Mouse (Mus musculus) cerebellum, adult 2 months (tissue): ENCODE results near the gene Gm11037. TPM values are rescaled to one million over a fixed set of nuclear protein-coding genes. Genes with fewer than 3 reads are reported as not detected.

ENCODE experiments used
- DNase-seq, 2 experiments: peaks; one replicate each; pipeline ENCODE4 v3.0.0; 2021
- H3K27ac ChIP-seq: fragments of 200-500 bp; 2 replicates; pipeline ENCODE4 v1.5.1; 2012; ENCODE audit warnings: low read length, control low read depth, inconsistent platforms; ENCODE audit not compliant: insufficient read depth
- H3K27me3 ChIP-seq: fragments of 200-500 bp; 2 replicates; pipeline ENCODE4 v1.6.1; 2012; ENCODE audit warnings: inconsistent platforms, mild to moderate bottlenecking, low read length, moderate library complexity; ENCODE audit not compliant: control insufficient read depth, insufficient read depth
- H3K4me1 ChIP-seq: fragments of 200-500 bp; 2 replicates; pipeline ENCODE4 v1.6.1; 2011; ENCODE audit warnings: low read length; ENCODE audit not compliant: control insufficient read depth, insufficient read depth
- H3K4me3 ChIP-seq: fragments of 200-500 bp; replicated peaks from 2 replicates; pipeline ENCODE3; 2011; ENCODE audit warnings: mild to moderate bottlenecking, low read depth, low read length, control low read depth; ENCODE audit not compliant: insufficient read depth
- CTCF ChIP-seq: fragments of 200-500 bp; IDR thresholded peaks from 2 replicates; pipeline ENCODE4 v1.5.1; 2011; ENCODE audit warnings: low read depth, mild to moderate bottlenecking, control low read depth, low read length, moderate library complexity, borderline replicate concordance; ENCODE audit not compliant: insufficient read depth
- POLR2A ChIP-seq: fragments of 200-500 bp; IDR thresholded peaks from 2 replicates; pipeline ENCODE4 v1.6.1; 2011; ENCODE audit warnings: low read length, control low read depth, borderline replicate concordance; ENCODE audit not compliant: insufficient read depth
- WGBS: fragments of 180-500 bp; shearing (Covaris S2); methylation state at CpG from one replicate; pipeline ENCODE4 v1.1.7; 2018; 5-methylcytosine and 5-hydroxymethylcytosine counted together
- polyA plus RNA-seq: library from polyadenylated mRNA; depleted of rRNA; stranded (reverse); fragments of >200 nt; gene quantifications from 2 replicates; pipeline ENCODE4 v1.2.3, GENCODE M21; 2012

Gene Gm11037
- polyA plus RNA-seq, 1 experiment: not detected

- DNase-seq: no peak
- Histone ChIP-seq H3K27me3 (no peaks in the 10 kb centered on the region), H3K27ac (no peak overlapping the region), H3K4me1 (no peaks in the 10 kb centered on the region), H3K4me3 (no peak overlapping the region)
- WGBS: 88% methylated on average over 21 of the region's 21 CpGs
- no peak for TF ChIP-seq CTCF
- TF ChIP-seq POLR2A: no peak
These were observed 13.1 kb downstream of the Gm11037 start for GRCm38 (mm10) chr2:131146193-131147042.

GRCm38 (mm10) chr2:131147043-131147365, 13.7 kb downstream of the Gm11037 start:
- Histone ChIP-seq H3K4me3 (no peak overlapping the region), H3K27ac (no peak overlapping the region), H3K4me1 (no peaks in the 10 kb centered on the region), H3K27me3 (no peaks in the 10 kb centered on the region)
- DNase-seq: no peak
- 88% methylated on average over 8 of the region's 8 CpGs for WGBS
- no peak for TF ChIP-seq CTCF
- TF ChIP-seq POLR2A: no peak

- Histone ChIP-seq H3K27ac (no peak overlapping the region), H3K4me1 (no peaks in the 10 kb centered on the region), H3K27me3 (no peaks in the 10 kb centered on the region), H3K4me3 (no peak overlapping the region)
- no peak for TF ChIP-seq CTCF
- no peak for TF ChIP-seq POLR2A
- 81% methylated on average over 8 of the region's 8 CpGs for WGBS
- no peak for DNase-seq
These were observed 15.3 kb downstream of the Gm11037 start for GRCm38 (mm10) chr2:131148353-131149253.

- no peak for DNase-seq
- Histone ChIP-seq H3K4me3 (no peak overlapping the region), H3K27ac (no peak overlapping the region), H3K27me3 (no peaks in the 10 kb centered on the region), H3K4me1 (no peaks in the 10 kb centered on the region)
- TF ChIP-seq CTCF: no peak
- no peak for TF ChIP-seq POLR2A
- WGBS: 95% methylated on average over 3 of the region's 3 CpGs
These were observed 15.9 kb downstream of the Gm11037 start for GRCm38 (mm10) chr2:131149254-131149578.

- H3K4me3 ChIP-seq: no peak overlapping the region
- TF ChIP-seq POLR2A: no peak
- TF ChIP-seq CTCF: no peak
- WGBS: 94% methylated on average over 7 of the region's 7 CpGs
These were observed 19.0 kb downstream of the Gm11037 start for GRCm38 (mm10) chr2:131152166-131152730.

GRCm38 (mm10) chr2:131154036-131154435, 20.7 kb downstream of the Gm11037 start:
- Histone ChIP-seq H3K27me3 (no peaks in the 10 kb centered on the region), H3K4me3 (no peak overlapping the region), H3K4me1 (no peaks in the 10 kb centered on the region), H3K27ac (no peak overlapping the region)
- no peak for DNase-seq
- no peak for TF ChIP-seq CTCF
- no peak for TF ChIP-seq POLR2A
- 83% methylated on average over 4 of the region's 4 CpGs for whole genome bisulfite sequencing

More at GRCm38 (mm10) chr2:131152166-131152730, 19.0 kb downstream of the Gm11037 start:
- DNase-seq: no peak
- Histone ChIP-seq H3K4me1 (no peaks in the 10 kb centered on the region), H3K27me3 (no peaks in the 10 kb centered on the region), H3K27ac (no peak overlapping the region)

- no peaks in the 10 kb centered on the region for H3K4me1 ChIP-seq
- no peak overlapping the region for H3K27ac ChIP-seq
- TF ChIP-seq CTCF: no peak
- no peak for TF ChIP-seq POLR2A
- H3K27me3 ChIP-seq: no peaks in the 10 kb centered on the region
- no peak for DNase-seq
- H3K4me3 ChIP-seq: no peak overlapping the region
- 94% methylated on average over 7 of the region's 7 CpGs for WGBS
These were observed 23.7 kb downstream of the Gm11037 start for GRCm38 (mm10) chr2:131156987-131157386.
